Mouse (Mus musculus): Measurements from ENCODE around the gene Lin7b. TPM values are rescaled to one million over a fixed set of nuclear protein-coding genes. Genes with fewer than 3 reads are reported as not detected.

Gene Lin7b
- polyA plus RNA-seq, 1 experiment from 2014 or later = not detected

DNA sequence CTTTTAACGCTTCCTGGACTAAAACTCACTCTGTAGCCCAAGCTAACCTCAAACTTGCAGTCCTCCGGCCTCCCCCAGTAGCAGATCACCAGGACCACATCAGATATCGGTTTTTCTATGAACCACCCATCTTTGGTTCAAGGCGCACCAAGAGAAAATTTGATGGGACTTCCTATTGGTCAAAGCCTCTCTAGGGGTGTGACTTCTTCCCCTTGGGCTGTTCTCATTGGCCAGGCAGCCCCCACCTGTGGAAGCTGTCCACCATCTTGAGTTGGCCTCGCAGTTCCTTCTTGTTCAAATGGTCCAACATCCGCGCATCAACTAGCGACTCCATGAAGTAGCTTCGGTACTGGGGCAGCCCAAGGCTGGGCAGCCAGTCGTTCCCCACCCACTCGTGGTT, 28.3 kb downstream of the Lin7b start:
- Histone ChIP-seq H3K36me3 (ENCODE audit: inconsistent target) (no peaks in the 10 kb centered on the region), H3K79me2 (ENCODE audit: inconsistent target) (no peaks in the 10 kb centered on the region), H3K27ac (no peak overlapping the region), H3K4me3 (ENCODE audit: inconsistent target) (no peak overlapping the region)
- WGBS (ENCODE audit: missing documents) = 89% methylated on average over 11 of the region's 11 CpGs

DNA sequence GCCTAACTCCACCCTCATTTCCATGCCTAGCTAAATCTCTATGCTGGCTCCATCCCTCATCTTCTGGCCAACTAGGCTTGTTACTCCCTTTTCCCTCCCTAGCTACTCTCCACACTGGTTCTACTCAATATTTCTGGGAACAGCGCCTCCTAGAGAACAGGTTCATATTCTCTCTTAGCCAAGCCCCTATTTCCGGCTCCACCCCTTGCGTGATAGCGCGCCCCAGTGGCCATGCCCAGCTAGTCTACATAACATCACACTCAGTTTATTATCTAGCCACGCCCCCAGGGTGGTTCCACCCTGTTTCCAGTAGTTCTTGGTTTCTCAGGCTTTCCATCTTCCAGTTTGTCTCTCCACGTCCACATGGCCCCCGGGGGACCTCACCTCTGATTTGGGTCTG, 29.1 kb downstream of the Lin7b start:
- WGBS (ENCODE audit: missing documents) = 4% methylated on average over 8 of the region's 8 CpGs
- Histone ChIP-seq H3K79me2 (ENCODE audit: inconsistent target) (no peaks in the 10 kb centered on the region), H3K36me3 (ENCODE audit: inconsistent target) (no peaks in the 10 kb centered on the region), H3K4me3 (ENCODE audit: inconsistent target) (no peak overlapping the region), H3K27ac (no peak overlapping the region)

DNA sequence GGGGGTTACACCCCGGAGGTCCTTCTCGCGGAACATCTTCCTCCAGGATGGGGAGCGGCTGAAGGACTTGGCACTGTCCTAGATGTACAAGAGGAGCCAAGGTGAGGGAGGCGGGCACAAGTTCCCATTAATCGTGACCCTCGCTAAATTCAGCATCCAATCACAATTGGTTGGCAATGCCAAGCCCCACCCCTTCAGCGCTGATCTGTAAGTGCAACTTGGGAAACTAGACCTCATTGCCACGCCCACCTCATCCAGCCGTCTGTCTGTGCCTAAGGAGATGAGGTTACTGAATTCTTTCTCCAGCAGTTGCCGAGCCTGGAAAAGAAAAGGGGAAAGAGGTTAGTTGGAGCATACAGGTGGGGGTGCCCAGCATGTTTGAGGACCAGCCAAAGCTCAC, 29.7 kb downstream of the Lin7b start:
- WGBS (ENCODE audit: missing documents) = under 1% methylated on average over 11 of the region's 11 CpGs

DNA sequence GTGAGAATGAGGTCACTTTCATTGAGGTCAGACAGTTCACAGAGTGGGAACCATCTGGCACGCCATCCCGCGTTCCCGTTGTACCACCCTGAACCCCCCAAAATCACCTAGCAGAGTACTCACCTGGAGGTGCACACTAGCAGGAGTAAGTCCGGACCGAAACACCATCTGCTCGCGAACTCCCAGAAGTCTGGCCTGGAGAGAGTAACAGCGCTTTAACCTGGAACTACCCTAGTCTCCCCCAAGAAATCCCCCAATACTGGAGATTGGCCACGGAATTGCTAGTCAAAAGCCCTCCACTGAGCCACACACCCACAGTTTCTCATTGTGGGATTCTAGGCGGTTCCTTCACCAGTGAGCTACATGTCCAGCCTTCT, 30.3 kb downstream of the Lin7b start:
- H3K27ac ChIP-seq = peak overlapping the region; percentile 12; the same call in 1 of the 2 replicates
- no peaks in the 10 kb centered on the region for H3K79me2 ChIP-seq (ENCODE audit: inconsistent target)
- H3K36me3 ChIP-seq (ENCODE audit: inconsistent target) = no peaks in the 10 kb centered on the region
- H3K4me3 ChIP-seq (ENCODE audit: inconsistent target) = peak overlapping the region; percentile 27
- WGBS (ENCODE audit: missing documents) = 5% methylated on average over 11 of the region's 11 CpGs

More for the DNA sequence above, 29.7 kb downstream of the Lin7b start:
- H3K36me3 ChIP-seq (ENCODE audit: inconsistent target) = no peaks in the 10 kb centered on the region
- H3K4me3 ChIP-seq (ENCODE audit: inconsistent target) = peak overlapping the region; percentile 27
- H3K79me2 ChIP-seq (ENCODE audit: inconsistent target) = no peaks in the 10 kb centered on the region
- no peak overlapping the region for H3K27ac ChIP-seq

DNA sequence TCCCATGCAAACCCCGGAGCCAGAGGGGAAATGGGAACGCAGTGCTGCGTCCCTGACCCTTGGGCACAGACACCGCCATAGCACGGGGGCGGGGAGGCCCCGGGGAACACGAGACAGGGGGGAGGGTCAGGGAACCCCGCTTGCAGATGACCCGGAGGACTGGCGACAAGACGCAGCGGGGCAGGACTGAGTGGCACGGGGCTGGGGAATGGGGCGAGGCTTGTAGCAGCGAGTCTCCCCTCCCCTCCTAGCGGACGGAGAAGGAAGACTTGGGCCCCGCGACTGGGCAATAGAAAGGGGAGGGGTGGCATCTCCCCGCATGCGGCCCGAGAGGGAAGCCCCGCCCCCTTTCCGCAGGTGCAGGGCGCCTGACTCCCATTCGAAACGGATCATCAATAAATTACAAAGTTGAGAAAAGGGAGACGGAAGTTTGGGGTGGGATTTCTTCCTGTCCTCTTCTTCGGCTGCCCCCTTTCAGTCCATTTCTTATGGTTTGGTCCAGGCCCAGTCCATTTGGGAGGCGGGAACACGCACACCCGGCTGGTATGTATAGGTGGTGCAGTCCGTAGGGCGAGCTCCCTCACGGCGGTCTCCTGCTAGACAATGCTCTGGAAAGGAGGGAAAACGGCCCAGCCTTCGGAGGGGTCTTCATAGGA, 30.8 kb downstream of the Lin7b start:
- peak overlapping the region; percentile 12; the same call in 1 of the 2 replicates for H3K27ac ChIP-seq
- WGBS (ENCODE audit: missing documents) = under 1% methylated on average over 36 of the region's 39 CpGs
- no peaks in the 10 kb centered on the region for H3K79me2 ChIP-seq (ENCODE audit: inconsistent target)
- H3K36me3 ChIP-seq (ENCODE audit: inconsistent target) = no peaks in the 10 kb centered on the region
- H3K4me3 ChIP-seq (ENCODE audit: inconsistent target) = peak overlapping the region; percentile 27

DNA sequence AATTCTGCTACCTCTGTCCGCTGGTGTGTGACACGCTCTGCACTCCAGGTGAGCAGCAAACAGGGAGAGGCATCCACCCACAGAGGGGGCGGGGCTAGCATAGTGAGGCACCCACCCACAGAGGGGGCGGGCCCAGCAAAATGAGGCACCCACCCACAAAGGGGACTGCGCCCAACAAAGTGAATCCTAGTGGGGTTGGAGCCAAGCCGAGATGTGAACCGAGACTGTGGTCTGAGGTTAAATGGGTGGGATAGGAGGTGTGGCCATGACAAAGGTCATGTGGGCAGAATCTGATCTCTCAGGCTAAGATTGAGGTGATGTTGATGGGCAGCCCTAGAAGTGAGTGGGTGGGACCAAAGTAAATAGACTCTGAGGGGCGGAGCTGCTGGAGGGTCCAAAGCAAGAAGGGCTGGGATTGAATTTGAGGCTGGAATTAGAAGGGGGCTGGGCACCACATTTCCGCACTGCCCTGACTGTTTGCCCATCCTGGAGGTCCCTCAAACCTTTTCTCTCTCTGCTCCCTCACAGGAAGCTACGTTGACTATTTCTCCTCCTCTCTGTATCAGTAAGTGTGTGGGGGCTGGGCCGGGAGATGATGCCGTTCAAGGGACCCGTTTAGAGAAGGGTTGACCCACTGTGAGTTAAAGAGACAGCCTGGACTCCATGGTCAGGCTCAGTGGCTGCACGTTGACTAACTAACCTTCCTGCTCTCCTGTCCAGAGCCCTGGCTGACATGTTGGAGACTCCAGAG, 32.0 kb downstream of the Lin7b start:
- 9% methylated on average over 14 of the region's 14 CpGs for WGBS (ENCODE audit: missing documents)
- Histone ChIP-seq H3K36me3 (ENCODE audit: inconsistent target) (no peaks in the 10 kb centered on the region), H3K79me2 (ENCODE audit: inconsistent target) (no peaks in the 10 kb centered on the region), H3K27ac (no peak overlapping the region), H3K4me3 (ENCODE audit: inconsistent target) (no peak overlapping the region)

DNA sequence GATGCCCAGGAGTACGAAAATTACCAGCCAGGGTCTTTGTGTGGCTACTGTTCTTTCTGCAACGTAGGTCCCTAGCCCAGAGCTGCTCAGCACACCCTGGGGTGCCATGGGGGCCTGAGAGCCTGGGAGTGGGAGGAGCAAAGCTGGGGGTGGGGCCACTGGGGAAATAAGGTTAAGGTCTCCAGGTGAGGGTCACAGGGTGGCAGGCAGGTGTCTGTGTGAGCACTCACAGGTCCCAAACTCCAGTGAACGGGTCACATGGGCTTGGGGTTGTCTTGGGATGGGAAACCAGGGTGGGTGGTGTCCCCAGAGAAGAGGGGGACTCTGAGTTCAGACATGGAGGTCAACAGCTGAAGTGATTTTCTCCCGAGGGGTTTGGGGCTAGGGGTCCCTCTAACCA, 32.9 kb downstream of the Lin7b start:
- 26% methylated on average over 4 of the region's 4 CpGs for WGBS (ENCODE audit: missing documents)
- Histone ChIP-seq H3K4me3 (ENCODE audit: inconsistent target) (no peak overlapping the region), H3K27ac (no peak overlapping the region), H3K36me3 (ENCODE audit: inconsistent target) (no peaks in the 10 kb centered on the region), H3K79me2 (ENCODE audit: inconsistent target) (no peaks in the 10 kb centered on the region)

DNA sequence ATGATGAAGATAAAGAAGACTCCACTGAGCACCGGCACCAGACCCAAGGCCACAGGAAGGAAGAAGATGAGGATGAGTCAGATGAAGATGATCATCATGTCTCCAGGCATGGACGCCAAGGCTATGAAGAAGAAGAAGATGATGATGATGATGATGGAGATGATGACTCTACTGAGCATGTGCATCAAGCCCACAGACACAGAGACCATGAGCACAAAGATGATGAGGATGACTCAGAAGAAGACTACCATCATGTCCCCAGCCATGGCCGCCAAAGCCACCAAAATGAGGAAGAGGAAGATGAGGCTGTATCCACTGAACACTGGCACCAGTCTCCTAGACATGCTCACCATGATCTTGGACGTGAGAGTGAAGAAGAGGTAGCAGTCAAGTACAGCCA, 34.1 kb downstream of the Lin7b start:
- no peaks in the 10 kb centered on the region for H3K79me2 ChIP-seq (ENCODE audit: inconsistent target)
- H3K36me3 ChIP-seq (ENCODE audit: inconsistent target) = no peaks in the 10 kb centered on the region
- WGBS (ENCODE audit: missing documents) = 72% methylated on average over 4 of the region's 4 CpGs
- no peak overlapping the region for H3K4me3 ChIP-seq (ENCODE audit: inconsistent target)
- H3K27ac ChIP-seq = no peak overlapping the region

DNA sequence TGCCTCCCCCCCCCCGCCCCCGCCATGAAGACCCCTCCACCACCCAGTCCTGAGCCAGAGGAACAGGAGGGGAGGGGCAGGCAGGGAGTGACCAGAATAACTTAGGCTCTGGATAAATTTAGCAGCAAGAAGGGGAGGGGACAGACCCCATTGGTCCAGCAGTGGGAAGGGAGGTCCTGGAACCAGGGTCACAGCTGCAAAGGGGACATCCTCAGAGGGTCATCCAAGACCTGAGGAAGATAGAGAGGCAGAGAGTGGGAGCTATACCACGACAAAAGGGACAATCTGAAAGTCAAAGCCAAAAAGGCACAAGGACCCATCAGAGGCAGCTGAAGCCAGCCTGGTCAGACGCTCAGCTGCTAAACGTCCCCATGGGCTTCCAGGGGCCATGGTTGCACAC, 35.3 kb downstream of the Lin7b start, which contains the start of gene Hrc:
Hrc (plus strand) TSS at position 235 of the 400 bp plus-strand sequence.
- Histone ChIP-seq H3K36me3 (ENCODE audit: inconsistent target) (no peaks in the 10 kb centered on the region), H3K4me3 (ENCODE audit: inconsistent target) (no peak within 1 kb of the TSS)

DNA sequence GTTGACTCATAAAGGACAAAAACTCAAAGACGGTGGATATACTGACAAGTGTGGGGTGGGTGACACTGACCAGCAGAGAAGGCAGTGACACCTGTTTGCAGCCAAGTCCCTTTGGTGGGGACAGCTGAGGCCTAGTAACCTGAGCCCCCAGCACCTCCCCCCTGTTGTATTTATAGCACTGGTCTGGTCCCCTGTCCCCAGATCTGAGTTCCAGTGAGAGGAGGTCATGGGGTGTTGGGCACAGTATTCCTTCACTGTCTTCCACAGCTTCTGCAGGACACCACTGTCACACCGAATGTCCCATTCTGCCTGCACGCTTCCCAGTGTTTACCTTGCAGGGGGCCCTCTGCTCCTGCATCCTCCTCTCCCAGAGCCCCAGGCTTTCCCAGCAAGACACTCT, 35.8 kb downstream of the Lin7b start:
- 96% methylated on average over 3 of the region's 3 CpGs for WGBS (ENCODE audit: missing documents)
- no peak overlapping the region for H3K27ac ChIP-seq

More for the DNA sequence above, 35.3 kb downstream of the Lin7b start, which contains the start of gene Hrc:
- 79% methylated on average over 5 of the region's 5 CpGs for WGBS (ENCODE audit: missing documents)
- H3K79me2 ChIP-seq (ENCODE audit: inconsistent target) = no peaks in the 10 kb centered on the region
- no peak within 1 kb of the TSS for H3K27ac ChIP-seq

DNA sequence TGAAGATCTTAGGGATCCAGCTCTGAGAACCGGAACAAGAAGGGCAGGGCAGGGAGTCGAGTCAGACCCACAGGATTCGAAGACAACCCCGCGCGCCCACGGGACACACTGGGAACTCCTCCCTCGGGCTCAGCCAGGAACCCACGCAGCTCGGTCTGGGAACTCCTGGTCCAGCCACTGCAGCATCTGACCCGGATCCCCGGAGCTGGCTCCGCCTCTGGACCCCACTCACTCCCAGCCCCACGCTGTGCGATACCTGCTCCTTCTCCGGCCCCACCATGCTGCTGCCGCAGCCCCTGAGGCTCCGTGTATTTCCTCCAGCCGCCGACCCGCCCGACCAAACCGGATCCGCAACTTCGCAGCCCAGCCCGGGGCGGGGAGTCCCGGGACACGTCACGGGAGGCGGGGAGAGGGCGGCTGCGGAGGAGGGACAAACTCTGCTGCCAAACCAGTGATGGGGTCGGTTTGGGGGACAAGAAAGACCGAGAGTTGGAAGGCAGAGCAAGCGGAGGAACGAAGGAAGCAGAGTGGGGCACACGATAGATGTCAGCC, 36.9 kb downstream of the Lin7b start, which contains the start of gene Trpm4:
Trpm4 (minus strand) TSS at position 350 of the 552 bp plus-strand sequence.
- H3K4me3 ChIP-seq (ENCODE audit: inconsistent target) = peak within 1 kb of the TSS; percentile 49
- H3K27ac ChIP-seq = no peak within 1 kb of the TSS
- WGBS (ENCODE audit: missing documents) = under 1% methylated on average over 38 of the region's 38 CpGs
- H3K36me3 ChIP-seq (ENCODE audit: inconsistent target) = no peaks in the 10 kb centered on the region
- no peaks in the 10 kb centered on the region for H3K79me2 ChIP-seq (ENCODE audit: inconsistent target)

More for the DNA sequence above, 35.8 kb downstream of the Lin7b start:
- H3K79me2 ChIP-seq (ENCODE audit: inconsistent target) = no peaks in the 10 kb centered on the region
- H3K4me3 ChIP-seq (ENCODE audit: inconsistent target) = no peak overlapping the region
- no peaks in the 10 kb centered on the region for H3K36me3 ChIP-seq (ENCODE audit: inconsistent target)

DNA sequence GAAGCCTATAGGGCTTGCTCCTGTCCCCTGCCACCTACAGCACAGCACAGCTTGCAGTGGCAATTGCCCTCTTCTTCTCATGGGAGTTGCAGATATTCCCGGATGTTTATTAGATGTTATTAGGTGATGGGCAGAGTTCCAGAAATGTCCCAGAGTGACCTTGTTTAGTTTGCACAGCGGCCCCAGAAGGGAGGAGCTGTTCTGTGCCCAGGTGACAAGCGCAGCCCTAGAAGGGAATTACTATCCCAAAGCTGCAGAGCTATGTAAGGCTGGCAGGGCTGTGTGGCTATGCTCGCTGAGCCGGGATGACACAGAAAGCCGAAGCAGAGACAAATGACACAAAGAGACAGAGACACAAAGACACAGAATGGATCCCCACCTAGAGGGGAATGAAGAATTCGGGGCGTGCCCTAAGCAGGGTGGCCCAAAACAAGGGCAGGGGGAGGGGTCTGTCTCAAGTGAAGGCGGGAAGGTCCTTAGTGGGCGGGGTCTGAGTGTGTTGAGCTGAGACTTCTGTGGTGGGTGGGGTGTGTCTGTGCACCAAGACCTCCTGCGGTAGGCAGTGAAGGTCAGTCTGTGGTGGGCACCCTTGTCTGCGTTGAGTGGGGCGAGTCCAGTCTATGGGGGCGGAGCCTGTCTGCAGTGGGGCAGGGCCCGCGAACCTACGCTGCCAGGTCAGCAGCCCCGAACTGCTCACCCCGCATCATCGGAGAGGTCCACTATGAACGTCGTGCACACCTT, 37.5 kb downstream of the Lin7b start:
- Histone ChIP-seq H3K79me2 (ENCODE audit: inconsistent target) (no peaks in the 10 kb centered on the region), H3K27ac (no peak overlapping the region), H3K36me3 (ENCODE audit: inconsistent target) (no peaks in the 10 kb centered on the region), H3K4me3 (ENCODE audit: inconsistent target) (peak overlapping the region; percentile 49)
- 13% methylated on average over 22 of the region's 22 CpGs for WGBS (ENCODE audit: missing documents)

DNA sequence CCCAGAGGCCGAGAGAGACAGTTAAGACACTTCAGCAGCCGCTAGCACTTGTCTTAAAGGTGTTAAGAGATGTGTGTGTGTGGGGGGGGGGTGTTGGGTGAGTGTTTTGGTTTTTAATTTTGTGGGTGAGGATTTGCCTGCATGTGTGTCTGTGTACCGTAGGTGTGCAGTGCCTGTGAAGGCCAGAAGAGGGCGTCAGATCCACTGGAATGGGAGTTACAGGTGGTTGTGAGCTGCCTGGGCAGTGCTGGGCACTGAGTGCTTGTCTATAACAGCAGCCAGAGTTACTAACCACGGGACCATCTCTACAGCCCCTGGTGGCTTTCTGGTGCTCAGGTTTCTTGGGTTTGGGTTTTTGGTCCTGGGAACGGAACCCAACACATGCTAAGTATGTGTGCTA, 38.9 kb downstream of the Lin7b start:
- Histone ChIP-seq H3K4me3 (ENCODE audit: inconsistent target) (no peak overlapping the region), H3K36me3 (ENCODE audit: inconsistent target) (no peaks in the 10 kb centered on the region), H3K27ac (no peak overlapping the region), H3K79me2 (ENCODE audit: inconsistent target) (no peaks in the 10 kb centered on the region)
- WGBS (ENCODE audit: missing documents) = 92% methylated on average over 4 of the region's 6 CpGs

DNA sequence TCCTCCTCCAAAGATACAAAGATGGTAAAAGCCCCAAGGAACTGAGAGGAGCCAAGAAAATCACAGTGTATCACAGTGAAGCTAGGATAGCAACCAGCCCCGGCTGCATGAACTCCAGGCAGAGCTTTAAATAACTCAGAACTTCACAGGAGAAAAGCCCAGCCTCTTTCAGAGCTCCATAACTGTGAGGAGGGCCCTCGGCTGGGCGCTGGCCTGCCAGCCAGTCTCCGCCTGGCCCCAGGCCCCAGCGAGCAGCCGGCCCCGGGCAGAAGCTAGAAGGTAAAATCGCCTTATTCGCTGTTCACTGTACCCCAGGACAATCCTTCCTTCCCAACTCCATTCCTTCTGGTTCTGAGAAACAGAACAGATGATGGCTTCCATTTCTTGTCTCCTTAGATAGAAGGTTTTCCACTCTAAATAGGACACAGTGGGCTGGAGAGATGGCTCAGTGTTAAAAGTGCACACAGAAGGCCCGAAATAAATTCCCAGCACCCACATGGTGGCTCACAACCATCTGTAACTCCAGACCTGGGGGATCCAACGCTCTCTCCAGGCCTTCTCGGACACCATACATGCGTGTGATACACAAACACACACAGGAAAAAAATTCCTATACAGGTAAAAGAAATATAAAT, 41.4 kb downstream of the Lin7b start:
- 91% methylated on average over 13 of the region's 13 CpGs for WGBS (ENCODE audit: missing documents)
- H3K79me2 ChIP-seq (ENCODE audit: inconsistent target) = no peaks in the 10 kb centered on the region
- no peak overlapping the region for H3K27ac ChIP-seq
- no peaks in the 10 kb centered on the region for H3K36me3 ChIP-seq (ENCODE audit: inconsistent target)
- no peak overlapping the region for H3K4me3 ChIP-seq (ENCODE audit: inconsistent target)

All from macrophage (primary cell).